Mouse (Mus musculus): ENCODE data around the gene Ccer2.

- TF ChIP-seq CTCF (IDR thresholded peaks at IDR 0.05; ENCODE audit: borderline replicate concordance, insufficient read depth, low read length) (no peak), POLR2A (IDR thresholded peaks at IDR 0.05; ENCODE audit: low read depth, low read length) (no peak)
Measured at GRCm38 (mm10) chr7:28806869-28807268, 50.9 kb downstream of the Ccer2 start.

Measured in embryonic fibroblast, embryonic 13.5 days (primary cell).